Mouse (Mus musculus): ENCODE measurements around the gene Tmem88.

Gene Tmem88

GRCm38 (mm10) chr11:69364376-69364775 lies 33.7 kb downstream of the Tmem88 start:
- DNase-seq (ENCODE audit: low spot score in 2 of 2) = no peak

- DNase-seq (ENCODE audit: low spot score in 2 of 2) = no peak
Observed at GRCm38 (mm10) chr11:69362479-69362878, 35.6 kb downstream of the Tmem88 start.

GRCm38 (mm10) chr11:69362021-69362420 lies 36.0 kb downstream of the Tmem88 start:
- no peak for DNase-seq (ENCODE audit: low spot score in 2 of 2)

- no peak for DNase-seq (ENCODE audit: low spot score in 2 of 2)
Observed at GRCm38 (mm10) chr11:69357690-69358089, 40.3 kb downstream of the Tmem88 start.

GRCm38 (mm10) chr11:69356544-69356943 lies 41.5 kb downstream of the Tmem88 start:
- DNase-seq (ENCODE audit: low spot score in 2 of 2) = no peak
